Mouse (Mus musculus): ENCODE measurements around the gene Igf2bp1. TPM values are rescaled to one million over a fixed set of nuclear protein-coding genes. Genes with fewer than 3 reads are reported as not detected.

Igf2bp1 gene
- polyA plus RNA-seq (2021) = 1.2 TPM

GRCm38 (mm10) chr11:96005403-96006271, at the start of gene Igf2bp1:
TSS of gene Igf2bp1 (minus strand) at chr11:96005940.
- ChIA-PET POLR2A (interaction anchor here (1.1 kb wide), 1 partner anchor 28 kb away, joined by 4 read pairs; no protein-coding TSS in a partner anchor), CTCF (no interaction called here)
- TF ChIP-seq CTCF (IDR thresholded peaks at IDR 0.05) = no peak
- DNase-seq (ENCODE audit: low read depth, low spot score) (no peak), ATAC-seq (no peak)
- peaks cover 51% of the 10 kb centered on the region for H3K27me3 ChIP-seq
- in situ Hi-C loops (cut with MboI; ENCODE audit: low pct_unique_long_range_greater_than_20kb) = no loop called here

- DNase-seq (ENCODE audit: low read depth, low spot score) (no peak), ATAC-seq (no peak)
- POLR2A ChIA-PET = no interaction called here
Observed at GRCm38 (mm10) chr11:96050854-96051253, 45.1 kb upstream of the Igf2bp1 start.

GRCm38 (mm10) chr11:96049939-96050338, 44.2 kb upstream of the Igf2bp1 start:
- no peak for ATAC-seq
- no peaks in the 10 kb centered on the region for H3K27me3 ChIP-seq
- ChIA-PET POLR2A (interaction anchor here (0.7 kb wide), 1 partner anchor 180 kb away, joined by 3 read pairs; no protein-coding TSS in a partner anchor), CTCF (no interaction called here)
- no peak for DNase-seq (ENCODE audit: low read depth, low spot score)
- TF ChIP-seq CTCF (IDR thresholded peaks at IDR 0.05) = no peak
- in situ Hi-C loops (cut with MboI; ENCODE audit: low pct_unique_long_range_greater_than_20kb) = no loop called here

More at GRCm38 (mm10) chr11:96050854-96051253, 45.1 kb upstream of the Igf2bp1 start:
- TF ChIP-seq CTCF (IDR thresholded peaks at IDR 0.05) = no peak
- in situ Hi-C loops (cut with MboI; ENCODE audit: low pct_unique_long_range_greater_than_20kb) = no loop called here
- CTCF ChIA-PET = no interaction called here
- no peaks in the 10 kb centered on the region for H3K27me3 ChIP-seq

GRCm38 (mm10) chr11:96047469-96048373, 42.0 kb upstream of the Igf2bp1 start:
- ATAC-seq (no peak), DNase-seq (ENCODE audit: low read depth, low spot score) (no peak)
- TF ChIP-seq CTCF (IDR thresholded peaks at IDR 0.05) = no peak
- in situ Hi-C loops (cut with MboI; ENCODE audit: low pct_unique_long_range_greater_than_20kb) = no loop called here
- H3K27me3 ChIP-seq = no peaks in the 10 kb centered on the region
- ChIA-PET CTCF (interaction anchor here (1.0 to 2.6 kb wide), 4 partner anchors 9 to 220 kb away, joined by 3 to 7 read pairs (median 4); no protein-coding TSS in a partner anchor), POLR2A (no interaction called here)

GRCm38 (mm10) chr11:96046793-96047192, 41.1 kb upstream of the Igf2bp1 start:
- POLR2A ChIA-PET = no interaction called here
- in situ Hi-C loops (cut with MboI; ENCODE audit: low pct_unique_long_range_greater_than_20kb) = no loop called here

GRCm38 (mm10) chr11:96046028-96046427, 40.3 kb upstream of the Igf2bp1 start:
- no peak for TF ChIP-seq CTCF (IDR thresholded peaks at IDR 0.05)
- in situ Hi-C loops (cut with MboI; ENCODE audit: low pct_unique_long_range_greater_than_20kb) = no loop called here
- H3K27me3 ChIP-seq = no peaks in the 10 kb centered on the region
- ChIA-PET POLR2A (no interaction called here), CTCF (interaction anchor here (1.2 to 2.6 kb wide), 3 partner anchors 11 to 218 kb away, joined by 3 to 7 read pairs (median 4); no protein-coding TSS in a partner anchor)
- DNase-seq (ENCODE audit: low read depth, low spot score) (no peak), ATAC-seq (no peak)

More at GRCm38 (mm10) chr11:96046793-96047192, 41.1 kb upstream of the Igf2bp1 start:
- TF ChIP-seq CTCF (IDR thresholded peaks at IDR 0.05) = no peak
- DNase-seq (ENCODE audit: low read depth, low spot score) = no peak
- no peak for ATAC-seq
- H3K27me3 ChIP-seq = no peaks in the 10 kb centered on the region
- CTCF ChIA-PET = interaction anchor here (1.2 to 2.6 kb wide), 3 partner anchors 10 to 219 kb away, joined by 3 to 7 read pairs (median 4); no protein-coding TSS in a partner anchor

GRCm38 (mm10) chr11:96044803-96045567, 39.2 kb upstream of the Igf2bp1 start:
- no peaks in the 10 kb centered on the region for H3K27me3 ChIP-seq
- DNase-seq (ENCODE audit: low read depth, low spot score) (no peak), ATAC-seq (no peak)
- in situ Hi-C loops (cut with MboI; ENCODE audit: low pct_unique_long_range_greater_than_20kb) = no loop called here
- ChIA-PET CTCF (no interaction called here), POLR2A (no interaction called here)
- TF ChIP-seq CTCF (IDR thresholded peaks at IDR 0.05) = no peak

- ATAC-seq (no peak), DNase-seq (ENCODE audit: low read depth, low spot score) (no peak)
- CTCF ChIA-PET = no interaction called here
- POLR2A ChIA-PET = no interaction called here
- no peak for TF ChIP-seq CTCF (IDR thresholded peaks at IDR 0.05)
- in situ Hi-C loops (cut with MboI; ENCODE audit: low pct_unique_long_range_greater_than_20kb) = no loop called here
- no peaks in the 10 kb centered on the region for H3K27me3 ChIP-seq
Observed at GRCm38 (mm10) chr11:96038560-96038959, 32.8 kb upstream of the Igf2bp1 start.

GRCm38 (mm10) chr11:96037499-96037898, 31.8 kb upstream of the Igf2bp1 start:
- ATAC-seq (no peak), DNase-seq (ENCODE audit: low read depth, low spot score) (no peak)
- H3K27me3 ChIP-seq = no peaks in the 10 kb centered on the region
- TF ChIP-seq CTCF (IDR thresholded peaks at IDR 0.05) = no peak
- POLR2A ChIA-PET = no interaction called here
- CTCF ChIA-PET = no interaction called here
- in situ Hi-C loops (cut with MboI; ENCODE audit: low pct_unique_long_range_greater_than_20kb) = no loop called here

GRCm38 (mm10) chr11:96035133-96035532, 29.4 kb upstream of the Igf2bp1 start:
- DNase-seq (ENCODE audit: low read depth, low spot score) (no peak), ATAC-seq (no peak)
- no peaks in the 10 kb centered on the region for H3K27me3 ChIP-seq
- in situ Hi-C loops (cut with MboI; ENCODE audit: low pct_unique_long_range_greater_than_20kb) = no loop called here
- ChIA-PET CTCF (interaction anchor here (1.1 kb wide), 1 partner anchor 54 kb away, joined by 3 read pairs; no protein-coding TSS in a partner anchor), POLR2A (no interaction called here)
- TF ChIP-seq CTCF (IDR thresholded peaks at IDR 0.05) = no peak

Data from Patski (cell line).